12 mouse cellular contexts compared by ENCODE assay signal in genomic region chr1:84869498-84869897, GRCm38 (mm10). TPM values are rescaled to one million over a fixed set of nuclear protein-coding genes. Genes with fewer than 3 reads are reported as not detected.
DNase-seq lines count a peak whose midpoint lies in the region; ATAC-seq and TF ChIP-seq lines count a peak whose summit lies in the region.
"Had no signal": no experiment of that assay in that cellular context is flagged by ENCODE, and none has a peak within 500 bp of the region (broad histone marks: within the 10 kb centered on the region; RNA-seq: fewer than 3 reads in every experiment).

No protein-coding gene starts in this region.

- H3K9ac ChIP-seq in hindbrain, embryonic 16.5 days (ENCODE audit: low read depth, low read length): no peak overlapping the region
- H3K9ac ChIP-seq in hindbrain, embryonic 12.5 days: no peak overlapping the region
- no peak overlapping the region for H3K9ac ChIP-seq in CH12.LX (ENCODE audit: insufficient read depth, low read depth)
- peak overlapping the region; percentile 73 for H3K9ac ChIP-seq in ES-E14 (ENCODE audit: insufficient read depth, low read depth, low read length, poor library complexity, severe bottlenecking)
- no peak overlapping the region for H3K9ac ChIP-seq in kidney, embryonic 16.5 days (replicated peaks; ENCODE audit: low read length)
- H3K9ac ChIP-seq: forebrain, embryonic 13.5 days; limb, embryonic 13.5 days had no signal

- H3K27ac ChIP-seq in hindbrain, embryonic 16.5 days (ENCODE audit: low read depth, low read length): no peak overlapping the region
- no peak overlapping the region for H3K27ac ChIP-seq in hindbrain, embryonic 12.5 days
- H3K27ac ChIP-seq in CH12.LX (ENCODE audit: insufficient read depth, low read depth) (no peak overlapping the region), ES-E14 (ENCODE audit: insufficient read depth, low read depth, low read length, poor library complexity, severe bottlenecking) (peak overlapping the region; percentile 90)
- peak overlapping the region; percentile 64 for H3K27ac ChIP-seq in kidney, embryonic 16.5 days (ENCODE audit: low read length)
- H3K27ac ChIP-seq: forebrain, embryonic 13.5 days; limb, embryonic 13.5 days had no signal

- H3K36me3 ChIP-seq in hindbrain, embryonic 16.5 days (ENCODE audit: control insufficient read depth, insufficient read depth, low read length): no peaks in the 10 kb centered on the region
- no peaks in the 10 kb centered on the region for H3K36me3 ChIP-seq in hindbrain, embryonic 12.5 days
- H3K36me3 ChIP-seq in CH12.LX (replicated peaks in 1 of 2; ENCODE audit: control insufficient read depth in 1 of 2, insufficient read depth in 1 of 2, low read length in 1 of 2): no peaks in the 10 kb centered on the region
- no peaks in the 10 kb centered on the region for H3K36me3 ChIP-seq in ES-E14 (ENCODE audit: control insufficient read depth, insufficient read depth, low read length, poor library complexity, severe bottlenecking)
- no peaks in the 10 kb centered on the region for H3K36me3 ChIP-seq in kidney, embryonic 16.5 days (ENCODE audit: insufficient read depth, low read length)
- H3K36me3 ChIP-seq: limb, embryonic 13.5 days had no signal

- peak; percentile 24; the same call in 1 of the 2 replicates for ATAC-seq in hindbrain, embryonic 16.5 days
- ATAC-seq in hindbrain, embryonic 12.5 days (ENCODE audit: low FRiP score): no peak
- ATAC-seq in kidney, embryonic 16.5 days (ENCODE audit: low FRiP score, low TSS enrichment): peak; percentile 64
- ATAC-seq: forebrain, embryonic 13.5 days had no signal

- in situ Hi-C loops in CH12.LX (cut with MboI; ENCODE audit: low pct_ligation_motif_present, low pct_unique_long_range_greater_than_20kb, low sequenced_read_pairs): no loop called here
- in situ Hi-C loops in ES-E14 (cut with MboI; ENCODE audit: low sequenced_read_pairs in 2 of 2, unreplicated experiment in 2 of 2): no loop called here

- H3K79me2 ChIP-seq in CH12.LX (replicated peaks; ENCODE audit: control insufficient read depth, extremely low read depth, insufficient read depth, poor library complexity, severe bottlenecking): no peaks in the 10 kb centered on the region

- 52% methylated on average over 7 of the region's 7 CpGs for WGBS in hindbrain, embryonic 16.5 days
- WGBS in hindbrain, embryonic 12.5 days: 61% methylated on average over 7 of the region's 7 CpGs
- 45% methylated on average over 7 of the region's 7 CpGs for WGBS in kidney, embryonic 16.5 days

- H3K4me3 ChIP-seq in hindbrain, embryonic 16.5 days (ENCODE audit: low read length): no peak overlapping the region
- H3K4me3 ChIP-seq in hindbrain, embryonic 12.5 days: no peak overlapping the region
- H3K4me3 ChIP-seq in CH12.LX (replicated peaks in 1 of 3; ENCODE audit: low read depth in 2 of 3, low read length in 2 of 3, poor library complexity in 1 of 3) (peak overlapping the region in 2 of 3 experiments; percentile 54 to 57), ES-E14 (ENCODE audit: insufficient read depth in 1 of 2, low read depth in 1 of 2, low read length in 2 of 2, poor library complexity in 1 of 2, severe bottlenecking in 1 of 2) (peak overlapping the region; percentile 48 to 59)
- no peak overlapping the region for H3K4me3 ChIP-seq in kidney, embryonic 16.5 days (ENCODE audit: low read length)
- H3K4me3 ChIP-seq: forebrain, embryonic 13.5 days; limb, embryonic 13.5 days had no signal

- peak; percentile 59 for TF ChIP-seq RAD21 in CH12.LX (IDR thresholded peaks at IDR 0.05; ENCODE audit: low read depth, low read length)

- H3K4me1 ChIP-seq in hindbrain, embryonic 16.5 days (ENCODE audit: control insufficient read depth, insufficient read depth, low read depth, low read length): no peaks in the 10 kb centered on the region
- no peaks in the 10 kb centered on the region for H3K4me1 ChIP-seq in hindbrain, embryonic 12.5 days
- H3K4me1 ChIP-seq in CH12.LX (ENCODE audit: control insufficient read depth in 1 of 2, insufficient read depth in 2 of 2) (peaks cover 0 to 23% of the 10 kb centered on the region in 2 experiments; a peak in 2 of 4 replicates), ES-E14 (ENCODE audit: control insufficient read depth in 2 of 2, insufficient read depth in 2 of 2, low read length in 2 of 2, poor library complexity in 1 of 2) (peaks cover 16% of the 10 kb centered on the region in 2 experiments)
- H3K4me1 ChIP-seq in kidney, embryonic 16.5 days (ENCODE audit: insufficient read depth, low read length): 0 out of 2 replicates have a peak, but pooled peaks cover 5% of the 10 kb centered on the region
- H3K4me1 ChIP-seq: forebrain, embryonic 13.5 days; limb, embryonic 13.5 days had no signal

- peak; percentile 56 for DNase-seq in CH12.LX (ENCODE audit: extremely low read depth)
- no peak for DNase-seq in ES-E14 (ENCODE audit: low read depth, low spot score)
- no peak for DNase-seq in adipocyte (ENCODE audit: low spot score)
- no peak for DNase-seq in right cerebral cortex, postnatal 36 days (ENCODE audit: low spot score in 2 of 2)
- no peak for DNase-seq in testis, postnatal 14 days (ENCODE audit: low spot score)
- DNase-seq: embryo, embryonic 11 days; retina, postnatal 1 day had no signal

- TF ChIP-seq CTCF in CH12.LX (conservative IDR thresholded peaks at IDR 0.05 in 1 of 2, IDR thresholded peaks at IDR 0.05 in 1 of 2; ENCODE audit: low read depth in 2 of 2, low read length in 2 of 2): peak in 1 of 2 experiments; percentile 64; a peak in 2 of 4 replicates

- no peaks in the 10 kb centered on the region for H3K9me3 ChIP-seq in hindbrain, embryonic 16.5 days (ENCODE audit: control insufficient read depth, low read length)
- H3K9me3 ChIP-seq in hindbrain, embryonic 12.5 days (replicated peaks): no peaks in the 10 kb centered on the region
- H3K9me3 ChIP-seq in CH12.LX (replicated peaks; ENCODE audit: low read length) (no peaks in the 10 kb centered on the region), ES-E14 (ENCODE audit: control insufficient read depth, insufficient read depth, low read depth, low read length) (no peaks in the 10 kb centered on the region)
- H3K9me3 ChIP-seq in kidney, embryonic 16.5 days (ENCODE audit: low read length): no peaks in the 10 kb centered on the region
- H3K9me3 ChIP-seq: forebrain, embryonic 13.5 days; limb, embryonic 13.5 days had no signal

- no peak for TF ChIP-seq EP300 in CH12.LX (IDR thresholded peaks at IDR 0.05; ENCODE audit: low read length)

- TF ChIP-seq POLR2A in CH12.LX (IDR thresholded peaks at IDR 0.05; ENCODE audit: low read depth, low read length): no peak

- dilution Hi-C loops in CH12.LX (cut with MboI; ENCODE audit: extremely low pct_ligation_motif_present, extremely low pct_unique_long_range_greater_than_20kb, low sequenced_read_pairs): no loop called here

- no peak overlapping the region for H3K4me2 ChIP-seq in hindbrain, embryonic 16.5 days (ENCODE audit: low read length)
- H3K4me2 ChIP-seq in hindbrain, embryonic 12.5 days (replicated peaks): no peak overlapping the region
- peak overlapping the region; percentile 14; the same call in 1 of the 2 replicates for H3K4me2 ChIP-seq in CH12.LX (ENCODE audit: insufficient read depth, low read depth, poor library complexity, severe bottlenecking)
- no peak overlapping the region; the same call in 1 of the 2 replicates for H3K4me2 ChIP-seq in kidney, embryonic 16.5 days (replicated peaks; ENCODE audit: low read depth, low read length)
- H3K4me2 ChIP-seq: forebrain, embryonic 13.5 days; limb, embryonic 13.5 days had no signal

- no peaks in the 10 kb centered on the region for H3K27me3 ChIP-seq in hindbrain, embryonic 16.5 days (replicated peaks; ENCODE audit: control insufficient read depth, insufficient read depth, low read length)
- no peaks in the 10 kb centered on the region for H3K27me3 ChIP-seq in hindbrain, embryonic 12.5 days
- no peaks in the 10 kb centered on the region for H3K27me3 ChIP-seq in CH12.LX (replicated peaks)
- no peaks in the 10 kb centered on the region for H3K27me3 ChIP-seq in kidney, embryonic 16.5 days (ENCODE audit: insufficient read depth, low read length)
- H3K27me3 ChIP-seq: forebrain, embryonic 13.5 days; limb, embryonic 13.5 days had no signal

TF ChIP-seq in CH12.LX, 34 proteins besides CTCF, POLR2A, EP300 and RAD21 (continues in another document):
- TF ChIP-seq CHD1 (IDR thresholded peaks at IDR 0.05; ENCODE audit: low read depth, low read length) (no peak), MEF2A (IDR thresholded peaks at IDR 0.05; ENCODE audit: borderline replicate concordance, low read depth, low read length) (no peak), ZC3H11A (IDR thresholded peaks at IDR 0.05; ENCODE audit: low read depth, low read length) (no peak), ELF1 (IDR thresholded peaks at IDR 0.05; ENCODE audit: low read depth, low read length) (0 out of 2 replicates have a peak, but pooled peaks have one; percentile 9), MAZ (IDR thresholded peaks at IDR 0.05; ENCODE audit: low read depth, low read length) (no peak), BHLHE40 (IDR thresholded peaks at IDR 0.05; ENCODE audit: low read depth, low read length) (0 out of 2 replicates have a peak, but pooled peaks have one; percentile 5)

TF ChIP-seq in ES-E14, 5 proteins besides CTCF, POLR2A, EP300 and RAD21:
- TF ChIP-seq HCFC1 (IDR thresholded peaks at IDR 0.05; ENCODE audit: borderline replicate concordance, insufficient read depth, low read length) (no peak), ZNF384 (IDR thresholded peaks at IDR 0.05; ENCODE audit: low read depth, low read length) (no peak), CHD2 (IDR thresholded peaks at IDR 0.05; ENCODE audit: low read depth, low read length) (no peak), ZC3H11A (IDR thresholded peaks at IDR 0.05; ENCODE audit: borderline replicate concordance, low read depth, low read length) (no peak), MAFK (IDR thresholded peaks at IDR 0.05; ENCODE audit: insufficient read depth, low read depth, low read length) (no peak)

RNA-seq across cellular contexts. Expression of gene Trip12, which starts 29.2 kb away (rescaled TPM):
- 37.6 and 44.9 TPM in 2 replicates for polyA plus RNA-seq in hindbrain, embryonic 16.5 days (2015; fragmentation: Nextera tagmentation; extraction: Ambion mirVana)
- 109 and 118 TPM in 2 replicates for polyA plus RNA-seq in hindbrain, embryonic 12.5 days (2016; fragmentation: Nextera tagmentation; extraction: Ambion mirVana)
- total RNA-seq in CH12.LX (2012; rRNA removed) (82.0 and 90.2 TPM in 2 replicates), CH12.LX (2014; rRNA removed) (75.6 and 78.2 TPM in 2 replicates), ES-E14 (2012; rRNA removed) (368 and 425 TPM in 2 replicates)
- polyA plus RNA-seq in CH12.LX (2012; ENCODE audit: insufficient read length, low read depth): 93.8 and 109 TPM in 2 replicates
- 50.3 and 62.8 TPM in 2 replicates for polyA plus RNA-seq in kidney, embryonic 16.5 days (2015; fragmentation: Nextera tagmentation; extraction: Ambion mirVana)

RNA-seq across cellular contexts. Expression of gene Fbxo36, which starts 29.9 kb away (rescaled TPM):
- 6.1 and 7.6 TPM in 2 replicates for polyA plus RNA-seq in hindbrain, embryonic 16.5 days (2015; fragmentation: Nextera tagmentation; extraction: Ambion mirVana)
- polyA plus RNA-seq in hindbrain, embryonic 12.5 days (2016; fragmentation: Nextera tagmentation; extraction: Ambion mirVana): 8.6 and 10.8 TPM in 2 replicates
- total RNA-seq in CH12.LX (2012; rRNA removed) (2.5 and 3.2 TPM in 2 replicates), CH12.LX (2014; rRNA removed) (3.0 and 3.2 TPM in 2 replicates), ES-E14 (2012; rRNA removed) (3.1 and 4.3 TPM in 2 replicates)
- polyA plus RNA-seq in CH12.LX (2012; ENCODE audit: insufficient read length, low read depth): 3.2 and 3.8 TPM in 2 replicates
- polyA plus RNA-seq in kidney, embryonic 16.5 days (2015; fragmentation: Nextera tagmentation; extraction: Ambion mirVana): 11.2 and 11.3 TPM in 2 replicates

Comparison
In these comparisons a context has a peak if more than half of its experiments do, and no peak if none do; other contexts are left out.
1. H3K27ac ChIP-seq: peak in ES-E14 (single experiment) and kidney, embryonic 16.5 days (single experiment); none in hindbrain, embryonic 16.5 days (single experiment), hindbrain, embryonic 12.5 days (single experiment) and CH12.LX (single experiment).
2. H3K4me3 ChIP-seq: peak in CH12.LX (2 of 3) and ES-E14 (2 of 2); none in hindbrain, embryonic 16.5 days (single experiment), hindbrain, embryonic 12.5 days (single experiment) and kidney, embryonic 16.5 days (single experiment).